Mouse (Mus musculus): ENCODE measurements at regions not wholly inside any gene's neighbourhood (a gene's known extent, or its start where the extent isn't known, plus 50 kb on each side); places are given as distances from the start of the nearest gene placed in this dataset.

DNA sequence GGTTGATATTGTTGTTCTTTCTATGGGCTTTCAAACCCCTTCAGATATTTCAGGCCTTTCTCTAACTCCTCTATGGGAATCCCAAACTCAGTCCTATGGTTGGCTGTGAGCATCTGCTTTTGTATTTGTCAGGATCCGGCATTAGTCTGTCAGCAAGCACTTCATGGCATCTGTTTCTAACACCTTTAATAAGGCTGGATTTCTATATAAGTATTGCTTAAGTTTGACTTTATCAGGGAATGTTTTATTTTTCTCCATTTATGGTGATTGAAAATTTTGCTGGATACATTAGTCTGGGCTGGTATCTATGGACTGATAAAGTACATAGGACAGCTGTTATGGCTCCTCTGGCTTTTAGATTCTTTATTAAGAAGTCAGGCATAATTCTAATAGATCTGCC lies 915.8 kb downstream of the Kcnt2 start:
- H3K9me3 ChIP-seq (ENCODE audit: control insufficient read depth, insufficient read depth, low read depth, low read length): no peaks in the 10 kb centered on the region
- no peak overlapping the region for H3K9ac ChIP-seq (ENCODE audit: insufficient read depth, low read depth, low read length, poor library complexity, severe bottlenecking)
- no peak for TF ChIP-seq HCFC1 (IDR thresholded peaks at IDR 0.05; ENCODE audit: borderline replicate concordance, insufficient read depth, low read length)
- TF ChIP-seq CHD2 (IDR thresholded peaks at IDR 0.05; ENCODE audit: low read depth, low read length): no peak
- TF ChIP-seq MAFK (IDR thresholded peaks at IDR 0.05; ENCODE audit: insufficient read depth, low read depth, low read length): no peak
- no peak for TF ChIP-seq ZC3H11A (IDR thresholded peaks at IDR 0.05; ENCODE audit: borderline replicate concordance, low read depth, low read length)
- TF ChIP-seq ZNF384 (IDR thresholded peaks at IDR 0.05; ENCODE audit: low read depth, low read length): no peak
- H3K27ac ChIP-seq (ENCODE audit: insufficient read depth, low read depth, low read length, poor library complexity, severe bottlenecking): no peak overlapping the region
- in situ Hi-C loops (cut with MboI; ENCODE audit: low sequenced_read_pairs in 2 of 2, unreplicated experiment in 2 of 2): no loop called here
- no peak for DNase-seq (ENCODE audit: low read depth, low spot score)
- no peaks in the 10 kb centered on the region for H3K36me3 ChIP-seq (ENCODE audit: control insufficient read depth, insufficient read depth, low read length, poor library complexity, severe bottlenecking)
- H3K4me1 ChIP-seq (ENCODE audit: control insufficient read depth in 2 of 2, insufficient read depth in 2 of 2, low read length in 2 of 2, poor library complexity in 1 of 2): no peaks in the 10 kb centered on the region
- H3K4me3 ChIP-seq (ENCODE audit: insufficient read depth in 1 of 2, low read depth in 1 of 2, low read length in 2 of 2, poor library complexity in 1 of 2, severe bottlenecking in 1 of 2): no peak overlapping the region
